Mouse (Mus musculus) spleen, postnatal 14 days (tissue): Measurements from ENCODE around the gene 4930544D05Rik.

ENCODE experiments used
- DNase-seq, 2 experiments: peaks; one replicate each; pipeline ENCODE4 v3.0.0; 2021 to 2022; ENCODE audit warnings: low spot score in 2 of 2

4930544D05Rik gene

DNA sequence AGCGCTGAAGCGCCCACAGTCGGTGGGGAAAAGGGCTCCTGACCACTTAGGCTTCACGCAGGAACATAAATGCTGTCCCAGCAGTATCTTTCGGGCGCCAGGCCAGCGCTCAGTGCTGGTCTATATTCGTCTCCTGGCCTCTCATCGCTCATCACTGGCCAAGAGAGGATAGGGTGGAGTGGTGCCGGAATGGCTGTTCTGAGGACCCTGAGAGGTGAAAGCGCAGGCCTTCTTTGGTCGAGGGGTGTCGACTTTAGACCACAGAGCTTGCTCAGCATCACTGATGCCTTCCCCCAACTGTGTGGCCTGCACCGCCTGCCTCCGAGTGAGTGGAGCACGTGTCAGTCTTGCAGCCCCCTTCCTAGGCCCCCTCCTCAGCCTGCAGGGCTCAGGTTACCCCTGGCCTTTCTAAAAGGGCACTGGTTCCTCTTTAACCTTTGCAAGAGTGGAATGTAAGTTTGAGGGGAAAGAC lies 40.8 kb downstream of the 4930544D05Rik start:
- no peak for DNase-seq

DNA sequence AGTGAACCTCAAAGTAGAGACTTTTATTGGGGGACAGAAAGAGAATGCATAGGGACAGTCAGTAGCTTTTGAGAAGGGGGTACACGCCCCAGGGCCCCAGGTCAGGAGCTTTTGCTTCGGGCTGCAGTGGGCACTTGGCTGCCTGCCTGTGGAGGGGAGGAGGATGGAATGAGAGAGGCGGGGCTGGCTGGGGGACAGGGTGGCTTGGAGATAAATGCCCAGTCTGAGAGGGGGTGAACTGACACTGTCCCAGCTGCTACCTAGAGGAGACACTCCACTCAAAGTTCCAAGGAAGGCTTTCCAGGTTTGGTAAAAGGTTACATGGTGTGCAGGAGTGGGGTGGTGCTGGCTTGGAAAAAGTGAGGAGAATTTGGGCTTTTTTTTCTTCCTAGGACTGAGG lies 41.3 kb downstream of the 4930544D05Rik start, which contains the start of gene Eno3:
TSS of gene Eno3 (plus strand) at position 239 of the 400 bp plus-strand sequence.
- DNase-seq: no peak

GRCm38 (mm10) chr11:70657573-70657972 lies 41.9 kb downstream of the 4930544D05Rik start:
- DNase-seq: no peak

DNA sequence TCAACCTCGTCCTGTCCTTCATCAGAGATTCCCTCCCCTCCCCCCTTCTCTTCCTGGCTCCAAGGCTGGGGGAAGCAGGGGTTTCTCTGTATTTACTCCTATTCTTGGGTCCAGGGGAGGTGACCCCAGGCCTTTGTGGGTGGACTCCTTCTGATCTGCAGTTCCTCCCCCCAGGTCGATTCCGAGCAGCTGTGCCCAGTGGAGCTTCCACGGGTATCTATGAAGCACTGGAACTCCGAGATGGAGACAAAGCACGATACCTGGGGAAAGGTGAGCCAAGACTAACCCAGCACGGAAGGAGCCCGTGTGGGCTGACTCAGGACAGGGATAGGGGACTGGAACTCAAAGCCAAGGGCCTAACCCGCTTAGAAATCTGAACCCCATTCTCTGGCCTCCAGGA lies 42.3 kb downstream of the 4930544D05Rik start:
- no peak for DNase-seq

GRCm38 (mm10) chr11:70658521-70658920 lies 42.9 kb downstream of the 4930544D05Rik start:
- DNase-seq: no peak

- DNase-seq: no peak
Measured at GRCm38 (mm10) chr11:70658942-70659341, 43.3 kb downstream of the 4930544D05Rik start.

DNA sequence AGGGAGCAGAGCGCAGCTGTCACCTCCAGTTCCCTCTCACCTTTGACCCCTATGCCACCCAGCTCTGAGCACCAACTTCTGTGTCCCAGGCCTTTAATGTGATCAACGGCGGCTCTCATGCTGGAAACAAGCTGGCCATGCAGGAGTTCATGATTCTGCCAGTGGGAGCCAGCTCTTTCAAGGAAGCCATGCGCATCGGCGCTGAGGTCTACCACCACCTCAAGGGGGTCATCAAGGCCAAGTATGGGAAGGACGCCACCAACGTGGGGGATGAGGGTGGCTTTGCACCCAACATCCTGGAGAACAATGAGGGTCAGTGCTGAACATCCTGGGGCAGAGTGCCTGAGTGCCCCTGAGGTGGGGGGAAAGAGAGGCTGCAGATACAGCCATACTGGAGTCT lies 44.9 kb downstream of the 4930544D05Rik start:
- DNase-seq: no peak

DNA sequence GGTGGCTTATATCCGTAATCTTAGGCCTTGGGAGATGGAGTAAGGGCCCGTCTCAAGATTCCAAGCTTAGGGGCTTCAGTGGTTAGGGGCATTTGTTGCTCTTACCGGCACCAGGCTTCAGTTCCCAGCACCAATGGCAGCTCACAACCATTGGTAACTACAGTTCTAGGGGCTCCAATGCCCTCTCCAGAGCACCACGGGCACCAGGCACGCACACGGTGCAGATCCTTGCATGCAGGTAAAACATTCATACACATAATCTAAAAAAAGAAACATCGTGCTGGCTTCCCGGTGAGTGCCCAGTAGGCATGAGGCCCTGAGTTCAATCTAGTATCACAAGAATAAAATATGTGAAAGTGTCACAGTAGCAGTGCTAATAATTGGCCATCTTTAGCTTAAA lies 47.5 kb downstream of the 4930544D05Rik start:
- DNase-seq: no peak

- DNase-seq: no peak
Measured at GRCm38 (mm10) chr11:70663957-70664356, 48.3 kb downstream of the 4930544D05Rik start.

DNA sequence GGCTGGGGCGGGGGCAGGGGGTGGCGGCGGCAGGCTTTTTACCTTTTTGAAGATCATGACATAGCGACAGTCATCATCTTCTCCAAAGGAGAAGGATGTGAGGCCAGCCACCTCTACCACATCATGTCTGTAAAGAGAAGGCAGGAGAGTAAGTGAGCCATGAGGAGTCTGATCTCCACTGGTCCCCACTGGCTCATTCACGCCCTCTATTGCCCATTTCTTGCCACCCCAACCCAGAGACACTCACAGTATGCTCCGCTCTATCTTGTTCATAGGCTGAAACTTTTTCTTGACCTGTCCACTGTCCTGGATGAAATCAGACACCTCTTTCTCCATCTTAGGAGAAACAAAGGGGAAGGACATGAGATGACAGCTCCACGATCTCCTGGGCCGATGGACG lies 49.1 kb downstream of the 4930544D05Rik start:
- DNase-seq: no peak
